ENCODE assay signal across 10 mouse cellular contexts in the genomic region with DNA sequence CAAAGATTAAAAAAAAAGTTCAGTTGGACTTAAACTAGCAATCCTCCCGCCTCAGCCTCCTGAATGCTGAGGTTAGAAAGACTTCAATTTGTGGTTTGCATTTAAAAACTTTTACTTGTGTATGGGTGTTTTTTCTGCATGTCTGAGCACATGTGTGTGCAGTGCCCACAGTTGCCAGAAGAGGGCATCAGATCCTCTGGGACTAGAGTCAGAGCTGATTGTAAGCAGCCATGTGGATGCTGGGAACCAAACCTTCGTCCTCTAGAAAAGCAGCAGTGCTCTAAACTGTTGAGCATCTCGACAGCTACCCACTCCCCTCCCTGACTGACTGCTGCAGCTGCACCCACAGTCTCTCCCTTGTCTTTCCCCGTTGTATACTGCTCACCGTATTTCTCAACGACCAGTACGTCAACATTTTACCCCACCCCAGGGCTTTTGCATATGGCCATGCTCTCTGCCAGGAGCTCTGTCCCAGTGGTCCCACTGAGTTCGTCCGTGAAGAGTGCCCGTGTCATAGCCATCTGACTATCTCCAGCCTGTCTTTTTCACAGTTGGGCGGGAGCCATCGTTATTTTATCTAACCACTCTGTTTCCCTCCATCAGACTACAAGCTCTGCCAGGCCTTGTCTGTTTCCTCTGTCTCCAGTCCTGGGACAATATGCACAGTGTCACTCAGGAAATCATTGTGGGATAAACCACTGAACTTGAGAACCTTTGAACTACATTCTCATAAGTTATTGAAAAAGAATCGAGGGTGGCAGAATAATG. TPM values are rescaled to one million over a fixed set of nuclear protein-coding genes. Genes with fewer than 3 reads are reported as not detected.
A peak's percentile ranks its signal among the peaks of the same experiment; 100 is the strongest.
DNase-seq lines count a peak whose midpoint lies in the region; ATAC-seq and TF ChIP-seq lines count a peak whose summit lies in the region.
"Had no signal": no experiment of that assay in that cellular context is flagged by ENCODE, and none has a peak within 500 bp of the region (broad histone marks: within the 10 kb centered on the region; RNA-seq: fewer than 3 reads in every experiment).

No protein-coding gene starts in this region.

- no peak overlapping the region for H3K27ac ChIP-seq in cortical plate, adult 2 months (ENCODE audit: insufficient read depth, low read length)
- no peak overlapping the region for H3K27ac ChIP-seq in stomach, postnatal 0 days (replicated peaks)

- no peak overlapping the region for H3K4me3 ChIP-seq in cortical plate, adult 2 months (ENCODE audit: insufficient read depth, low read length)
- H3K4me3 ChIP-seq in stomach, postnatal 0 days (ENCODE audit: low read depth, low read length): no peak overlapping the region

- no peak overlapping the region for H3K4me2 ChIP-seq in stomach, postnatal 0 days (replicated peaks; ENCODE audit: low read depth)

- DNase-seq in heart, adult 11 months: peak; percentile 94
- no peak for DNase-seq in heart, postnatal 4 days
- peak; percentile 26 for DNase-seq in retina, postnatal 1 day
- DNase-seq in retina, embryonic 14.5 days (ENCODE audit: low spot score): no peak
- DNase-seq in stomach, postnatal 0 days (ENCODE audit: low spot score): no peak
- no peak for DNase-seq in ovary, postnatal 10 days (ENCODE audit: low spot score)
- no peak for DNase-seq in adipocyte (ENCODE audit: low spot score)
- DNase-seq: kidney, postnatal 14 days had no signal

- TF ChIP-seq CTCF in cortical plate, adult 2 months (IDR thresholded peaks at IDR 0.05; ENCODE audit: extremely low read depth, insufficient read depth, low read length): 0 out of 2 replicates have a peak, but pooled peaks have one; percentile 19
- TF ChIP-seq CTCF in stomach, postnatal 0 days (IDR thresholded peaks at IDR 0.05; ENCODE audit: low read depth): peak; percentile 65

- TF ChIP-seq POLR2A in cortical plate, adult 2 months (IDR thresholded peaks at IDR 0.05; ENCODE audit: extremely low read depth, insufficient read depth, low read length): no peak

- 91% methylated on average over 13 of the region's 13 CpGs for WGBS in stomach, postnatal 0 days

- no peaks in the 10 kb centered on the region for H3K4me1 ChIP-seq in cortical plate, adult 2 months (ENCODE audit: control insufficient read depth, insufficient read depth, low read length)
- 0 out of 2 replicates have a peak, but pooled peaks cover 2% of the 10 kb centered on the region for H3K4me1 ChIP-seq in stomach, postnatal 0 days (replicated peaks; ENCODE audit: control insufficient read depth, insufficient read depth)

- H3K9me3 ChIP-seq in stomach, postnatal 0 days (ENCODE audit: control insufficient read depth, low read length): no peaks in the 10 kb centered on the region

- H3K36me3 ChIP-seq in stomach, postnatal 0 days (ENCODE audit: control insufficient read depth, insufficient read depth, low read length): peaks cover 14% of the 10 kb centered on the region

- no peak for ATAC-seq in stomach, postnatal 0 days (ENCODE audit: low FRiP score, low TSS enrichment)
- ATAC-seq: Patski had no signal

- H3K9ac ChIP-seq in stomach, postnatal 0 days (ENCODE audit: low read length): no peak overlapping the region

- H3K27me3 ChIP-seq in stomach, postnatal 0 days (ENCODE audit: control insufficient read depth, insufficient read depth, low read length): no peaks in the 10 kb centered on the region
- H3K27me3 ChIP-seq: Patski had no signal

- TF ChIP-seq EP300 in stomach, postnatal 0 days (optimal IDR thresholded peaks at IDR 0.05): no peak

RNA-seq across cellular contexts. Expression of gene Nop53, which starts 7.6 kb away (rescaled TPM):
- 100 to 1,000 TPM; 139 to 142 TPM for total RNA-seq in heart, postnatal 4 days (2021)
- polyA plus RNA-seq in cortical plate, adult 2 months (2012; rRNA removed): 91.6 and 109 TPM in 2 replicates
- 139 and 147 TPM in 2 replicates for polyA plus RNA-seq in stomach, postnatal 0 days (2015; fragmentation: Nextera tagmentation; extraction: Ambion mirVana)

RNA-seq across cellular contexts. Expression of gene Ehd2, which starts 13.9 kb away (rescaled TPM):
- total RNA-seq in heart, postnatal 4 days (2021): 100 to 1,000 TPM; 193 to 197 TPM
- polyA plus RNA-seq in cortical plate, adult 2 months (2012; rRNA removed): 4.9 and 5.4 TPM in 2 replicates
- polyA plus RNA-seq in stomach, postnatal 0 days (2015; fragmentation: Nextera tagmentation; extraction: Ambion mirVana): 30.7 and 37.7 TPM in 2 replicates

RNA-seq across cellular contexts. Expression of gene Selenow, which starts 31.3 kb away (rescaled TPM):
- 100 to 1,000 TPM; 194 to 214 TPM for total RNA-seq in heart, postnatal 4 days (2021)
- polyA plus RNA-seq in cortical plate, adult 2 months (2012; rRNA removed): 1,858 and 2,021 TPM in 2 replicates
- 560 and 572 TPM in 2 replicates for polyA plus RNA-seq in stomach, postnatal 0 days (2015; fragmentation: Nextera tagmentation; extraction: Ambion mirVana)

Comparison
In these comparisons a context has a peak if more than half of its experiments do, and no peak if none do; other contexts are left out.
1. DNase-seq: peak in heart, adult 11 months (single experiment) and retina, postnatal 1 day (single experiment); none in heart, postnatal 4 days (single experiment), retina, embryonic 14.5 days (single experiment), stomach, postnatal 0 days (single experiment), ovary, postnatal 10 days (single experiment) and adipocyte (single experiment).